Mouse (Mus musculus) large intestine, adult 2 months (tissue): ENCODE measurements around the gene Olfr806. TPM values are rescaled to one million over a fixed set of nuclear protein-coding genes. Genes with fewer than 3 reads are reported as not detected.

Source experiments
- DNase-seq: peaks from one replicate; pipeline ENCODE4 v3.0.0-alpha.2; 2012; ENCODE audit warnings: low read depth, low spot score
- WGBS: fragments of 180-500 bp; shearing (Covaris S2); methylation state at CpG from one replicate; pipeline ENCODE4 v1.1.7; 2018; 5-methylcytosine and 5-hydroxymethylcytosine counted together
- polyA plus RNA-seq: library from polyadenylated mRNA; depleted of rRNA; stranded (reverse); fragments of >200 nt; gene quantifications from 2 replicates; pipeline ENCODE4 v1.2.3, GENCODE M21; 2012; rRNA removed

Gene Olfr806
- polyA plus RNA-seq: not detected in 2 replicates

- DNase-seq: no peak
Observed at GRCm38 (mm10) chr10:129741821-129742220, at the start of gene Olfr806. TSS of gene Olfr806 (minus strand) at chr10:129741921.

- no peak for DNase-seq
Observed at GRCm38 (mm10) chr10:129778123-129778522, 36.4 kb upstream of the Olfr806 start.

GRCm38 (mm10) chr10:129774338-129774737 is 32.6 kb upstream of the Olfr806 start, which contains the start of gene Olfr809:
TSS of gene Olfr809 (plus strand) at chr10:129774638.
- no peak for DNase-seq

- 83% methylated on average over 1 of the region's 1 CpGs for WGBS
- no peak for DNase-seq
Observed at GRCm38 (mm10) chr10:129765182-129765581, 23.5 kb upstream of the Olfr806 start, which contains the start of gene Olfr808. TSS of gene Olfr808 (plus strand) at chr10:129765482.

- no peak for DNase-seq
- 78% methylated on average over 1 of the region's 1 CpGs for WGBS
Observed at GRCm38 (mm10) chr10:129757693-129758092, 16.0 kb upstream of the Olfr806 start, which contains the start of gene Olfr807. TSS of gene Olfr807 (minus strand) at chr10:129757793.

- DNase-seq: no peak
- 95% methylated on average over 2 of the region's 2 CpGs for WGBS
Observed at GRCm38 (mm10) chr10:129729275-129729674, 12.4 kb downstream of the Olfr806 start, which contains the start of gene Olfr805. TSS of gene Olfr805 (minus strand) at chr10:129729375.

- DNase-seq: no peak
Observed at GRCm38 (mm10) chr10:129702910-129703309, 38.8 kb downstream of the Olfr806 start, which contains the start of gene Olfr804. TSS of gene Olfr804 (plus strand) at chr10:129703210.

- WGBS: 65% methylated on average over 2 of the region's 2 CpGs
Observed at GRCm38 (mm10) chr10:129694186-129694585, 47.5 kb downstream of the Olfr806 start, which contains the start of gene Olfr803. TSS of gene Olfr803 (minus strand) at chr10:129694286.

GRCm38 (mm10) chr10:129688069-129688468 is 53.7 kb downstream of the Olfr806 start, which contains the start of gene Olfr802:
TSS of gene Olfr802 (minus strand) at chr10:129688169.
- 37% methylated on average over 1 of the region's 1 CpGs for WGBS
- no peak for DNase-seq

More at GRCm38 (mm10) chr10:129694186-129694585, 47.5 kb downstream of the Olfr806 start, which contains the start of gene Olfr803:
- DNase-seq: no peak

Other genes with a start within 250 kb of the Olfr806 start
- not detected in 2 replicates for gene Olfr790, start 243.4 kb downstream of the Olfr806 start, polyA plus RNA-seq
- not detected in 2 replicates for gene Olfr791, start 220.1 kb downstream of the Olfr806 start, polyA plus RNA-seq
- gene Olfr792, start 202.8 kb downstream of the Olfr806 start, polyA plus RNA-seq: not detected in 2 replicates
- not detected in 2 replicates for gene Olfr794, start 174.3 kb downstream of the Olfr806 start, polyA plus RNA-seq
- gene Olfr796, start 129.4 kb downstream of the Olfr806 start, polyA plus RNA-seq: not detected in 2 replicates
- gene Olfr798, start 114.0 kb downstream of the Olfr806 start, polyA plus RNA-seq: not detected in 2 replicates
- gene Olfr799, start 104.4 kb downstream of the Olfr806 start, polyA plus RNA-seq: not detected in 2 replicates
- not detected in 2 replicates for gene Olfr800, start 84.2 kb downstream of the Olfr806 start, polyA plus RNA-seq
- not detected in 2 replicates for gene Olfr801, start 68.1 kb downstream of the Olfr806 start, polyA plus RNA-seq
- not detected in 2 replicates for gene Olfr802, start 53.8 kb downstream of the Olfr806 start, polyA plus RNA-seq
- gene Olfr803, start 47.6 kb downstream of the Olfr806 start, polyA plus RNA-seq: not detected in 2 replicates
- gene Olfr804, start 38.7 kb downstream of the Olfr806 start, polyA plus RNA-seq: not detected in 2 replicates
- gene Olfr805, start 12.5 kb downstream of the Olfr806 start, polyA plus RNA-seq: not detected in 2 replicates
- gene Olfr807, start 15.9 kb upstream of the Olfr806 start, polyA plus RNA-seq: not detected in 2 replicates
- not detected in 2 replicates for gene Olfr808, start 23.6 kb upstream of the Olfr806 start, polyA plus RNA-seq
- not detected in 2 replicates for gene Olfr809, start 32.7 kb upstream of the Olfr806 start, polyA plus RNA-seq
- gene Olfr810, start 53.0 kb upstream of the Olfr806 start, polyA plus RNA-seq: not detected in 2 replicates
- not detected in 2 replicates for gene Olfr811, start 62.5 kb upstream of the Olfr806 start, polyA plus RNA-seq
- gene Olfr812, start 104.2 kb upstream of the Olfr806 start, polyA plus RNA-seq: not detected in 2 replicates
- not detected in 2 replicates for gene Olfr813, start 113.4 kb upstream of the Olfr806 start, polyA plus RNA-seq
- gene Olfr814, start 137.9 kb upstream of the Olfr806 start, polyA plus RNA-seq: not detected in 2 replicates
- gene Olfr815, start 163.9 kb upstream of the Olfr806 start, polyA plus RNA-seq: not detected in 2 replicates
- gene Olfr816, start 173.7 kb upstream of the Olfr806 start, polyA plus RNA-seq: not detected in 2 replicates
- gene Olfr818, start 207.2 kb upstream of the Olfr806 start, polyA plus RNA-seq: not detected in 2 replicates
- gene Olfr819, start 225.3 kb upstream of the Olfr806 start, polyA plus RNA-seq: not detected in 2 replicates
- not detected in 2 replicates for gene Olfr247, start 234.2 kb upstream of the Olfr806 start, polyA plus RNA-seq
- gene Gm10310, start 243.1 kb upstream of the Olfr806 start, polyA plus RNA-seq: not detected in 2 replicates